Mouse (Mus musculus): ENCODE data around the gene Rbm8a2.
"Not testable (repeated sequence)": the region's sequence is repeated elsewhere in the genome, so short reads cannot be mapped to it uniquely, and the experiment has no call there.

Rbm8a2 gene

DNA sequence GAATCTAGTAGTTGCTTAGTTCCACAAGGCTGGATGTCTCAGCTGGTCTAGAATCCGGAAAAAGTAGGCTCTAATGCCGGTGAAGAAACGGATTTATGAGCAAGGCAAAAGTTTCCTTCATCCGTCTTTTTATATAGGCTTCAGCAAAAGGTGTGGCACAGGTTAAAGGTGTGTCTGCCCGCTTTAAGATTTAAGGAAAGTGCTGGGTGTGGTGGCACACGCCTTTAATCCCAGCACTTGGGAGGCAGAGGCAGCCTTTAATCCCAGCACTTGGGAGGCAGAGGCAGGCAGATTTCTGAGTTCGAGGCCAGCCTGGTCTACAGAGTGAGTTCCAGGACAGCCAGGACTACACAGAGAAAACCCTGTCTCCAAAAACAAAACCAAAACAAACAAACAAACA is at the start of gene Rbm8a2:
Rbm8a2 (minus strand) TSS at position 101 of the 400 bp plus-strand sequence.
- not testable (repeated sequence) for DNase-seq (ENCODE audit: low read depth, low spot score)

DNA sequence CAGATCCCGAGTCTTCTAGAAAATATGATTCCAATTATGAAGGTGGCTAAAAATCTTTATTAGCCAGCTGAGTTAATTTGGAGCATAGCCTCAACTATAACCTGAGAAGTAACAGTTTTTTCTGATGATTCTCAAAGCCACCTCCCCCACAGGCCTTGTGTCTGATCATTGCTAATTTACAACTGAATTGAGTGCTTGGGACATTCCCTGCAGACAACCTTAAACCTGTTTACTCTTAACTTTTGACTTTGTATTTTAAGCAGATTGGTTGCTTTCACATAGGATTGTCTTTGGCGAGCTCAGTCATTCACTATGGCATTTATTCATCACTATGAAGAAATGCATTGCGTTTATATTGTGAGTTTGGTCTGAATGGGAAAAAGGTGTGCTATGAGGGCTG is 49.5 kb upstream of the Rbm8a2 start:
- DNase-seq (ENCODE audit: low read depth, low spot score), result no peak

DNA sequence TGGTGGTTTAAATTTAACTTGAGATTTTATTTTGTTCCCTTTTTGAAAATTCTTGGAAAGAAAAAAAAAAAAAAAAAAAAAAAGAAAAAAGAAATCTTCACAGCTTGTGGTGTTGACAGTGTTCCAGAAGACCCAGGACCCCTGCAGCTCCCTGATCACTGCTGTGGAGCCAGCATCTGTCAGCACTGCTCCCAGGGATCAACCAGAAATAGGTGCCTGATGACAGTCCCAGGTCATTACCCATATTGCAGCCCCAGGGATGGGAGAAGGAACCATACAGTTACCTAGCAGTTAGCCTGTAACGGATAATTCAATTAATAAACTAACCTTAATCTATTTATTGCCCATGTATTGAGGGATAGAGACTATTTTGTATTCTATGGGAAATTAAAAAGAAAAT is 45.6 kb upstream of the Rbm8a2 start:
- no peak for DNase-seq (ENCODE audit: low read depth, low spot score)

- no peak for DNase-seq (ENCODE audit: low read depth, low spot score)
Measured at GRCm38 (mm10) chr1:176018523-176018922, 39.6 kb upstream of the Rbm8a2 start.

DNA sequence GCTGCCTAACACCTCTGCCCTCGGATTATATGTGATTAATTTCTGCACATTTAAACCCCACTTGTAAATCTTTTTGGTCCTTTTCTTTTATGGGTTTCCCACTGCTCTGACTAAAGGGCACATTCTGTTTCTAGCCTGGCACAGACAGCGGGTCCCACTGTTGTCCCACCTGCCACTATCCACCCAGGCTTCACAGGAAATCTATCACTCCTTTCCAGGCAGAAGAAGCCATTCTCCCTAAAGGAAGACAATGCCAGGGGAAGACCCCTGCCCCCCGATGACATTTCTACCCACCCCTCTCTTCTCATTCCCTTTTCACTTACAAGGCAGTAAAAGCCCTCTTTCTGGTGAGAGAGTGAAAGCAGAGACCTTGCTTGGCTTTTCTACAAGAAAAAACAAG is 37.2 kb upstream of the Rbm8a2 start:
- DNase-seq (ENCODE audit: low read depth, low spot score), result no peak

- no peak for DNase-seq (ENCODE audit: low read depth, low spot score)
Measured at GRCm38 (mm10) chr1:176013497-176014268, 34.8 kb upstream of the Rbm8a2 start.

DNA sequence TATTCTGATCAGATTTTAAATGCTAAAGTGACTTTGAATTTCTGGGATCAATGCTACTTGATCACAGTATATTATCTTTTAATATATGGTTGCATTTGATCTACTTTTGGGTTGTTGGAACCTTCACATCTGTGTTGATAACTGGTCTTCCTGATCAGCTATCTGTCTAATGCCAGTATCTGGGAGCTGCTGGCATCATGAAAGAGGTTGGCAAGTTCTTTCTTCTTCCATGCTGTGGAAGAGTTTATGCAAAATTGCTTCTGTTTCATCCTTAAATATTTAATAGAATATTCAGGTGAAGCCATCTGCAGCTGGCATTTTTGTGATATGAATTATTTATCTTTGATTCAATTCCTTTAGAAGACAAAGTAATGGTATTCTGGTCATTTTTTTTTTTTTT is 32.6 kb upstream of the Rbm8a2 start:
- no peak for DNase-seq (ENCODE audit: low read depth, low spot score)

DNA sequence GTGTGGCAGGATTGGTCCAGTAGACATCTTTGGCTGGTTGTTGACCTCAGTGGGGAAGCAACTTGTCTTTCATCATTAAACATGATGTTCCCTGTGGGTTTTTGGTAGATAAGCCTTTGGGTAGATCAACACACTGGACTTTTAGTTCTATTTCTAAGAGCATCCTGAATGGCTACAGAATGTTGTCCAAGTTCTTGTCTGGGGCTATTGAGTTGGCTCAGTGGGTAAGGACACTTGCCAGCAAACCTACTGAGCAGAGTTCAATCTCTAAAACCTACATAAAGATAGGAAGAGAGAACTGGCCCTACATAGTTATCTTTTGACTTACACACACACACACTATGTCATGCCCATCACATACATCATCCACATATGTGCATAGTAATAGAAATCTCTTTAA is 32.2 kb upstream of the Rbm8a2 start:
- no peak for DNase-seq (ENCODE audit: low read depth, low spot score)

DNA sequence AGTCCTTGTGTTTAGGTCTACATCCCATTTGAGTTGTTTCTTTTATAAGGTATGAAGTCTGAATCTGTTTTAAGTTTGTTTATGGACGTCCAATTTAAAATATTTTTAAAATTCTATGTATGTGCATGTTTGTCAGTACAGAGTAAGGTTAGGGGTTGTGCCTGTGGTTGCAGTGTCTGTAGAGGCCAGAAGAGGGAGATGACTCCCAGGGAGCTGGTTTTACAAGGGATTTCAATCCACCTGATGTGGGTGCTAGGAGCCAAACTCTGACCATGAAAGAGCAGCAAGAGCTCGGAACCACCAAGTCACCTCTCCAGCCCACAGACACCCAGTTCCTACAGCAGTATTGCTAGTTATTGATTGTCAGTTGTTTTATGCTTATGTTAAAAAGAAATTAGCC is 29.5 kb upstream of the Rbm8a2 start:
- DNase-seq (ENCODE audit: low read depth, low spot score), result no peak

DNA sequence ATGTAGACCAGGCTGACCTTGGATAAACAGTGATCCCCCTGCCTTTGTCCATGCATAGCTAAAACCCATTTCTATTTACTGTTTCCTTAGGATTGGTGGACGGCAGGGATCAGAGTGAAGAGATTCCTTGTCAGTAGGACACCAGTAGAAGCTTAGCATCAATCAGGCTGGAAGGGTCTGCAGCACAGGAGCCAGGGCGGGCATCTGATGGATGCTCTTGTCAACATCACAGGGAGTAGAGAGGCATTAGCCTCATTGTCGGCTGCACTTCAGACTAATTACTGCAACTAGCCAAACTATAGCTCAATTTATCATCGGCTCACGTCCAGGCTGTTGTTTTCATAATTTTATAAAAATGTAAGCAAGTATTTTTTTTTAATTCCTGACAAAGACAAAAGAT is 21.7 kb upstream of the Rbm8a2 start:
- no peak for DNase-seq (ENCODE audit: low read depth, low spot score)

GRCm38 (mm10) chr1:175997076-175997651 is 18.2 kb upstream of the Rbm8a2 start:
- DNase-seq (ENCODE audit: low read depth, low spot score), result no peak

DNA sequence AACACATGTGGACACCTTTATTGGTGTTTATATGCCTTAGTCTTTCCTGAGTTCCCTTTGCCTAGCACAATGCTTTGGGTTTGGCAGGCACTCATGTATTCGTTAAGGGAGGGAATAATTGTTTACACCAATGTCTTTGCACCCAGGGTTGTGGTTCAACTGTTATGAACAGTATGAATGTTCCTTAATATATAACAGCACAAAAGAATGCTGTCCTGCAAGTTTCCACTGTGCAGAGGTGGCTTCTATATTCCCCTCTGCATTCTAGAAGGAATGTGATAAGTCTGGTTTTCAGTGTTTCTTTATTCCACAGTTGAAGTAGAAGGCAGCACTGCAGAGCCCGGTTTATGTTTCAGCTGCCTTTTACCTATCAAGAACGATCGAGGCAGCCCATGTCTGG is 10.0 kb upstream of the Rbm8a2 start:
- no peak for DNase-seq (ENCODE audit: low read depth, low spot score)

DNA sequence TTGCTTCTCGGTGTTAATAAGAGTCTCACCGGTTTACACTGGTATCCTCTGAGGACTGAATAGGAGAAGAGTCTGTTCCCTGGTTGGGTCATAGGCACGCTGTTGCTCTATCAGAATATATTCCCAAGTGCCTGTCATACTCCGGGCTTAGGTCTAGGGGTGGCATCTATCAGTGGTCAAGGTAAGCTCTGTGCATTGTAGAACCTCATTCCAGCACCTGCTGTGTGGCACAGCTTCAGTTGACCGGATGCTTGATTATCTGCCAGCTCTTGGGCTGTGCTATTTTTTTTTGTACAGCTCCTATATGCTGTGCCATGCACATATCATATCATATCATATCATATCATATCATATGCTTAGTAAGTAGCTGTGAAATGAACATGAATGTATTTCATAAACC is 9.5 kb upstream of the Rbm8a2 start:
- no peak for DNase-seq (ENCODE audit: low read depth, low spot score)

GRCm38 (mm10) chr1:175970710-175971109 is 8.2 kb downstream of the Rbm8a2 start:
- no peak for DNase-seq (ENCODE audit: low read depth, low spot score)

GRCm38 (mm10) chr1:175967004-175967745 is 11.7 kb downstream of the Rbm8a2 start:
- no peak for DNase-seq (ENCODE audit: low read depth, low spot score)

DNA sequence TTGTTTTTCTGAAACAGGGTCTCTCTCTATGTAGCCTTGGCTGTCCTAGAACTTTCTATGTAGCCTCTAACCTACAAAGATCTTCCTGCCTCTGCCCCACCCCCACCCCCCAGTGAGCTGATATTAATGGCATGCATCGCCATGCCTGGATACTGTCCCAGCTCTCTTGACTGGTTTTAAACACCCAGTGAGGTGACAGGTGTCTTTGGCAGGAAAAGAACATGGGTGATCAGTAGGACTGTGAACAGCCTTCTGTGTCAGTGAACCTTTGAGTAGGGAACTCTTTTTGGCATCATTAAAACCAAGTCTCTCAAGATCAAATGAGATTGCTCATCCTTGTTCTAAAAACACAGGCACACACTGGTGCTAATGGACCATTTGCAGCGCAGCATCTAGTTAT is 17.1 kb downstream of the Rbm8a2 start:
- no peak for DNase-seq (ENCODE audit: low read depth, low spot score)

- no peak for DNase-seq (ENCODE audit: low read depth, low spot score)
Measured at GRCm38 (mm10) chr1:175950851-175951250, 28.1 kb downstream of the Rbm8a2 start.

DNA sequence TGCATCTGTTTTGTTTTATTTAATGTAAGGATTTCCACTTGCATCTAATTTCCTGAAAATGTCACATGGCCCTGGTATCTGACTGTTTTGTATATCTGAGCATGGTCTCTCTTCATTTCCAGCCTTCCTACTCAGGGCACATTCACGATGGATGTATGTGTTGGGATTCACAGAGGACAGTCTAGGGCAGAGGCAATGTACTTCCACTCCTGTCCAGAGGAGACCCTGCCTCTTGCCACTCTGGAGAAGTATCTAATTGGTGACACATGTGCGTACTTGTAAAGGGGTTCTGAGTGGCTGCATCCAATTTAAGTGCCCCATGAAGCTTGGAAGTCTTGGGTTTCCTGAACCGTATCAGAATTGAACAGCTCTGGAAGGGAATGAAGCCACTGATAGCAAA is 28.5 kb downstream of the Rbm8a2 start:
- no peak for DNase-seq (ENCODE audit: low read depth, low spot score)

DNA sequence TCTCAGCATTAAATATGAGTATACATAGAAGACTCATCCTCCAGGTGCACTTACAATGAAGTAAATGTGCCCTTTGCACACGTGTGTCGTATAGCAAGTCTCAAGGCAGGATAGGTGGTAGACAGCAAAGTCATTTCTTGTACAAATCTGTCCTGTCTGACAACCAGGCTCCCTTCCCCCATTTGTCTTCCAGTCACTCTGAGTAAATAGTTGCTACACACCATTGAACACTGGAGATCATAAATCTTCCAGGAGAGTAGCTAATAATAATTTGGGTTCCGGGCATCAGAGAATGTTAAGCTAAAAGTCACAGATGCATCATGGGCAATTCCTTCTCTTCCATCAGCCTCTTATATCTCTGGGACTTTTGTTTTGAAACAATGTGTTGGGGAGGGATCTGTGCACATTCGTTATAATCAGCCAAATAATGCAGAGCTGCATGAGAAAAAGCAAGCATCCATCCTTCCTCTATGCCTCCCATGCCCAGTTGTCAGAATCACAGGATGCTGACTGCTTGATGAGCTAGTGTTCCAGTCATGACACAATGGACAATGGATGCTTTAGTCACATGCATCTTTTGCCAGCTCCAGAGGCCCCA is 32.1 kb downstream of the Rbm8a2 start:
- no peak for DNase-seq (ENCODE audit: low read depth, low spot score)

DNA sequence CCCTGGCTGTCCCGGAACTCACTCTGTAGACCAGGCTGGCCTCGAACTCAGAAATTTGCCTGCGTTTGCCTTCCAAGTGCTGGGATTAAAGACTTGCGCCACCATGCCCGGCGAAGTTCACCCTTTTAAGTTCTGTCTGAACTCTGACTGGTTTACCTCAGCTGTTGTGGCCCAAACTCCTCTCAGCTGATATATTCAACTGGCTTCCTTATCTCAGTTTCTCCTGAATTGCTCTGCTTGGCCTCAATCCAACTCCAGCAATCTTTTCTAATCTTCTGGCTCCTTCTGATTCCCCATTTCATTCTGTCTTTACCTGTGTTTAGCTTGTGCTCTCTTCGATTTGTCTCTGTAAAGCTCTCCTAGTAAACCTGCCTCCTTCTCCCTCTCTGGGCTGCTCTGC is 35.7 kb downstream of the Rbm8a2 start:
- no peak for DNase-seq (ENCODE audit: low read depth, low spot score)

GRCm38 (mm10) chr1:175938731-175939130 is 40.2 kb downstream of the Rbm8a2 start:
- no peak for DNase-seq (ENCODE audit: low read depth, low spot score)

- peak; percentile 67 for DNase-seq (ENCODE audit: low read depth, low spot score)
Measured at GRCm38 (mm10) chr1:175936282-175936737, 42.6 kb downstream of the Rbm8a2 start.
